Mouse (Mus musculus) mouse embryonic stem cell (cell line): ENCODE results near the gene Cox8b.

Experiments used
- in situ Hi-C, 2 experiments: fragments of 300-500 bp; cut with MboI; formaldehyde crosslinking; loops; 1 replicate in 1 of 2; 3 replicates in 1 of 2; pipeline ENCODE4 v1.14.3; 2019 to 2020; ENCODE audit warnings: low sequenced_read_pairs in 2 of 2, low pct_unique_long_range_greater_than_20kb in 1 of 2, mixed read lengths in 1 of 2; ENCODE audit not compliant: unreplicated experiment in 1 of 2

Gene Cox8b

DNA sequence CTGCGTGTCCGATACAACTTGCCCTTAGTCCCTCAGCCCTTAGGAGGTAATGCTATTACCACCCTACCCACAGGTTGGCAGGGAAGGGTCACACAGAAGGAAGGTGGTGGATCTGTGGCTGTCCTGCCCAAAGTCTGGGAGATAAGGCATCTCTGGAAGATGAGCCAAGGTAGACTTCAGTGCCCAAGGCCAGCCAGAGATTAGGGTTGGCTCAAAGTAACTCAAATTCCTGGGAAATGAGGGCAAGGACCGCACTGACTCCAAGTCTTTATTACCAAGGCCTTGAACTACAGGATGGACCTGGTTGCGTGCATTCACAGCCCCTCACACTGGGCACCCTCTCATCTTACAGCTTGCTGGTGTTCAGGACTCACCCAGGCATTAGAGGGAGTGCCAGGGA, 48.3 kb downstream of the Cox8b start:
- in situ Hi-C loops: no loop called here
